Comparison of ENCODE assay signal across 16 mouse cellular contexts in the genomic region with DNA sequence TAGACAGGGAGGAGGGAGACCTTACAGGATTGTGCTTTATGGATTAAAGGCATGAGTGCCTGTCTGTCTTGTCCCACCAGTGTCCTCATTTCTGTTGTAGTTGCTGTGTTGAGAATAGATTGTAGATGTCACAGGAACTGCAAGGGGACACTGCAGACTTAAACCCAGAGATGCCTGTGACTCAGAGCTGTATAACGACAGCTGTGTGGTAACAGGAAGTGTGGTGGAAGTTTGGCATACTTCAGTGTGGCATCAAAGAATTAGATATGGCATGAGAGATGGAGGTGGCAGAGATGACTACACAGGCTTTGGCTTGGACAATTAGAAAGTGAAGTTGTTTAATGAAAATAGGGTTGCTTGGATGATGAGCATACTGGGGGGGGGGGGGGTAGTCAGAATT. TPM values are rescaled to one million over a fixed set of nuclear protein-coding genes. Genes with fewer than 3 reads are reported as not detected.
A peak's percentile ranks its signal among the peaks of the same experiment; 100 is the strongest.
DNase-seq lines count a peak whose midpoint lies in the region; ATAC-seq lines count a peak whose summit lies in the region.
"Had no signal": no experiment of that assay in that cellular context is flagged by ENCODE, and none has a peak within 500 bp of the region (broad histone marks: within the 10 kb centered on the region; RNA-seq: fewer than 3 reads in every experiment).

No protein-coding gene starts in this region.

- no peaks in the 10 kb centered on the region for H3K27me3 ChIP-seq in heart, embryonic 16.5 days (ENCODE audit: control insufficient read depth, insufficient read depth, low read length)
- no peaks in the 10 kb centered on the region for H3K27me3 ChIP-seq in neural tube, embryonic 15.5 days (replicated peaks)
- H3K27me3 ChIP-seq in intestine, embryonic 16.5 days (replicated peaks; ENCODE audit: control insufficient read depth, insufficient read depth, low read length), result no peaks in the 10 kb centered on the region
- H3K27me3 ChIP-seq: embryonic facial prominence, embryonic 12.5 days; limb, embryonic 13.5 days had no signal

- intact Hi-C loops in heart, postnatal 36 days (cut with DNase I), result no loop called here

- no peak overlapping the region for H3K9ac ChIP-seq in heart, embryonic 16.5 days (ENCODE audit: low read length)
- H3K9ac ChIP-seq in neural tube, embryonic 15.5 days (replicated peaks), result no peak overlapping the region
- H3K9ac ChIP-seq in intestine, embryonic 16.5 days (ENCODE audit: low read depth, low read length), result no peak overlapping the region
- H3K9ac ChIP-seq: embryonic facial prominence, embryonic 12.5 days; limb, embryonic 13.5 days; liver, postnatal 0 days had no signal

- peaks cover 12% of the 10 kb centered on the region for H3K36me3 ChIP-seq in heart, embryonic 16.5 days (ENCODE audit: control insufficient read depth, insufficient read depth)
- peaks cover 6% of the 10 kb centered on the region; the same call in 1 of the 2 replicates for H3K36me3 ChIP-seq in neural tube, embryonic 15.5 days
- peaks cover 5% of the 10 kb centered on the region; the same call in 1 of the 2 replicates for H3K36me3 ChIP-seq in intestine, embryonic 16.5 days (ENCODE audit: control insufficient read depth, insufficient read depth, low read length)

- DNase-seq in heart, postnatal 36 days, result no peak
- peak; percentile 43 for DNase-seq in CD4-positive, CD25-positive, alpha-beta regulatory T cell, adult 2 months (ENCODE audit: low read depth, low spot score)
- DNase-seq in induced T-regulatory cell, adult 2 months (ENCODE audit: low read depth), result peak; percentile 55
- DNase-seq in cerebellum, postnatal 25 days, result no peak
- DNase-seq in B cell, adult 2 months, result no peak
- DNase-seq: adrenal gland, postnatal 25 days; cerebellum, adult 11-12 months; gastrocnemius, postnatal 10 days; kidney, postnatal 4 days; liver, postnatal 0 days had no signal

- 0 out of 2 replicates have a peak overlapping the region, but pooled peaks have one; percentile 4 for H3K27ac ChIP-seq in heart, embryonic 16.5 days (ENCODE audit: low read length)
- no peak overlapping the region for H3K27ac ChIP-seq in neural tube, embryonic 15.5 days (replicated peaks)
- no peak overlapping the region for H3K27ac ChIP-seq in intestine, embryonic 16.5 days (ENCODE audit: low read length)
- H3K27ac ChIP-seq: embryonic facial prominence, embryonic 12.5 days; limb, embryonic 13.5 days had no signal

- no peaks in the 10 kb centered on the region; the same call in 1 of the 2 replicates for H3K9me3 ChIP-seq in heart, embryonic 16.5 days (replicated peaks; ENCODE audit: control insufficient read depth, low read length)
- H3K9me3 ChIP-seq in neural tube, embryonic 15.5 days (replicated peaks), result no peaks in the 10 kb centered on the region
- H3K9me3 ChIP-seq in intestine, embryonic 16.5 days (ENCODE audit: control insufficient read depth, low read length), result no peaks in the 10 kb centered on the region
- H3K9me3 ChIP-seq: embryonic facial prominence, embryonic 12.5 days had no signal

- ATAC-seq in heart, embryonic 16.5 days (replicated peaks; ENCODE audit: extremely low read depth, insufficient read depth, low FRiP score), result no peak
- no peak for ATAC-seq in neural tube, embryonic 15.5 days (ENCODE audit: low FRiP score)
- no peak for ATAC-seq in intestine, embryonic 16.5 days
- ATAC-seq: intestine, postnatal 0 days; liver, postnatal 0 days had no signal

- 34% methylated on average over 1 of the region's 1 CpGs for WGBS in heart, embryonic 16.5 days
- WGBS in neural tube, embryonic 15.5 days, result 35% methylated on average over 1 of the region's 1 CpGs
- 68% methylated on average over 1 of the region's 1 CpGs for WGBS in intestine, embryonic 16.5 days

- no peak overlapping the region for H3K4me3 ChIP-seq in heart, embryonic 16.5 days (ENCODE audit: low read length)
- no peak overlapping the region for H3K4me3 ChIP-seq in neural tube, embryonic 15.5 days (replicated peaks)
- no peak overlapping the region for H3K4me3 ChIP-seq in intestine, embryonic 16.5 days (ENCODE audit: low read length)
- H3K4me3 ChIP-seq: embryonic facial prominence, embryonic 12.5 days; limb, embryonic 13.5 days had no signal

- peaks cover 15% of the 10 kb centered on the region for H3K4me1 ChIP-seq in heart, embryonic 16.5 days (ENCODE audit: control insufficient read depth, insufficient read depth, low read length)
- H3K4me1 ChIP-seq in neural tube, embryonic 15.5 days, result peaks cover 34% of the 10 kb centered on the region
- H3K4me1 ChIP-seq in intestine, embryonic 16.5 days (ENCODE audit: control insufficient read depth, insufficient read depth, low read length), result peaks cover 13% of the 10 kb centered on the region

- H3K4me2 ChIP-seq in heart, embryonic 16.5 days (ENCODE audit: low read depth, low read length), result peak overlapping the region; percentile 23
- peak overlapping the region; percentile 22 for H3K4me2 ChIP-seq in neural tube, embryonic 15.5 days
- no peak overlapping the region for H3K4me2 ChIP-seq in intestine, embryonic 16.5 days (ENCODE audit: low read depth, low read length)
- H3K4me2 ChIP-seq: embryonic facial prominence, embryonic 12.5 days; limb, embryonic 13.5 days had no signal

RNA-seq across cellular contexts. Expression of gene Ppt1, which starts 2.4 kb away (rescaled TPM):
- 73.1 and 91.5 TPM in 2 replicates for polyA plus RNA-seq in heart, embryonic 16.5 days (2015; fragmentation: Nextera tagmentation; extraction: Ambion mirVana)
- 10 to 100 TPM; 41.5 to 44.5 TPM for total RNA-seq in heart, postnatal 36 days (2021)
- 97.0 and 121 TPM in 2 replicates for polyA plus RNA-seq in neural tube, embryonic 15.5 days (2015; fragmentation: Nextera tagmentation; extraction: Ambion mirVana)
- 79.3 and 81.0 TPM in 2 replicates for polyA plus RNA-seq in intestine, embryonic 16.5 days (2015; fragmentation: Nextera tagmentation; extraction: Ambion mirVana)

RNA-seq across cellular contexts. Expression of gene Cap1, which starts 47.4 kb away (rescaled TPM):
- 44.3 and 51.9 TPM in 2 replicates for polyA plus RNA-seq in heart, embryonic 16.5 days (2015; fragmentation: Nextera tagmentation; extraction: Ambion mirVana)
- 10 to 100 TPM; 50.6 to 56.1 TPM for total RNA-seq in heart, postnatal 36 days (2021)
- 73.5 and 78.6 TPM in 2 replicates for polyA plus RNA-seq in neural tube, embryonic 15.5 days (2015; fragmentation: Nextera tagmentation; extraction: Ambion mirVana)
- polyA plus RNA-seq in intestine, embryonic 16.5 days (2015; fragmentation: Nextera tagmentation; extraction: Ambion mirVana), result 86.4 and 91.1 TPM in 2 replicates

Comparison
In these comparisons a context has a peak if more than half of its experiments do, and no peak if none do; other contexts are left out.
1. DNase-seq: peak in CD4-positive, CD25-positive, alpha-beta regulatory T cell, adult 2 months (single experiment) and induced T-regulatory cell, adult 2 months (single experiment); none in heart, postnatal 36 days (0 of 2), cerebellum, postnatal 25 days (0 of 2) and B cell, adult 2 months (0 of 2).